Mouse (Mus musculus): ENCODE results near the gene Cryba4. TPM values are rescaled to one million over a fixed set of nuclear protein-coding genes. Genes with fewer than 3 reads are reported as not detected.
A peak's percentile ranks its signal among the peaks of the same experiment; 100 is the strongest.

Cryba4 gene
- total and polyA plus RNA-seq, 2 experiments from 2014 or later: 2.4 TPM; not detected in 1

DNA sequence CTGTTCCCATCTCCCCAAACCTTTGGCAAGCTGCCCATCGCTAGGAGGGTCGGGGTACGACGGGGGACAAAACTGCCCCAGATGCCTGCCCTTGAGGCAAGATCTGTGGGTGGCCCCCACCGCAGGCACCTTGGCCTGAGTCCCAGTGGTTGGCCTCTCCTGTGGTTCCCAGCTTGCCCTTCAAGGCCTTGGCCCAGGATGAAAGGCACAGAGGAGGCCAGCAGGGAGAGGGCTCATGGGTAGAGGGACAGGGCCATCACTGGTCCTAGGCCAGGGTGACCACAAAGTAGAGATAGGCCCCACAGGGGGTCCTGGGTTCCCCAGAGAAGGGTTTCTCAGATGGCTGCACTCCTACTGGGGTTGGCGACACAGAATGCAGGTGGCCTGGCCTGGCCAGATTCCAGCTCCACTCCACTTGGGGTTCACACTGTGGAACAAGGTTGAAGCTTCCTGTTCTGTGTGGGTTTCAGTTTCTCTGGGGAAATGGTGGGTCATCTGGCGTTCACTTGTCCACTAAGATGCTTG is 2.0 kb upstream of the Cryba4 start:
- H3K9ac ChIP-seq: no peak overlapping the region
- H3K4me3 ChIP-seq (ENCODE audit: low read depth, low read length): no peak overlapping the region
- H3K36me3 ChIP-seq (ENCODE audit: insufficient read depth): no peaks in the 10 kb centered on the region
- no peaks in the 10 kb centered on the region for H3K9me3 ChIP-seq (ENCODE audit: low read length)
- peak; percentile 59 for DNase-seq
- TF ChIP-seq CTCF (IDR thresholded peaks at IDR 0.05; ENCODE audit: low read depth): no peak
- ATAC-seq: peak; percentile 69
- H3K27ac ChIP-seq (ENCODE audit: low read depth, low read length): no peak overlapping the region
- 36% methylated on average over 7 of the region's 7 CpGs for WGBS
- H3K4me2 ChIP-seq (ENCODE audit: low read depth): no peak overlapping the region
- H3K4me1 ChIP-seq (ENCODE audit: insufficient read depth): peaks cover 3% of the 10 kb centered on the region; the same call in 1 of the 2 replicates
- H3K27me3 ChIP-seq (ENCODE audit: insufficient read depth, low read length): no peaks in the 10 kb centered on the region

DNA sequence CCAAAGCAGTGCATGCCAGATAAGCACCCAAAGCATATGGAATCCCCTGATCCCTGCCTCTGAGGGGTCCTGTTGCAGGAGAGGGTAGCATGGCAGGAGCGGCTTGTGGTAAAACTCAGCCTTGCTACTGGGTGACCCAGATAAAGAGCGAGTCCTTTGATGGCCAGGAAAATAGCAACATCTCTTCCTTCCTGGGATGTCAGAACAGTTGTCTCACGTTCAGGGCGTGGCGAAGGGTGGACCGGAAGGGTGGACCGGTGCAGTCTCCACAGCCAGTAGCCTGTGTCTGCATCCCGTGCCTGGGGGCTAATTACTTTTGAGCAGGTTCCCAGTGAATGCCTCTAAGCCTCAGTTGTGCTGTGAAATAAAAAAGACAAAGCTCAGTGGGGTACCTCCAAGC is 851 bp upstream of the Cryba4 start:
- WGBS: 16% methylated on average over 8 of the region's 8 CpGs
- H3K27me3 ChIP-seq (ENCODE audit: insufficient read depth, low read length): no peaks in the 10 kb centered on the region
- TF ChIP-seq CTCF (IDR thresholded peaks at IDR 0.05; ENCODE audit: low read depth): no peak
- no peak overlapping the region for H3K4me3 ChIP-seq (ENCODE audit: low read depth, low read length)
- H3K4me2 ChIP-seq (ENCODE audit: low read depth): no peak overlapping the region
- no peak overlapping the region for H3K9ac ChIP-seq
- H3K36me3 ChIP-seq (ENCODE audit: insufficient read depth): no peaks in the 10 kb centered on the region
- no peaks in the 10 kb centered on the region for H3K9me3 ChIP-seq (ENCODE audit: low read length)
- DNase-seq (no peak), ATAC-seq (no peak)
- no peak overlapping the region for H3K27ac ChIP-seq (ENCODE audit: low read depth, low read length)
- peaks cover 3% of the 10 kb centered on the region; the same call in 1 of the 2 replicates for H3K4me1 ChIP-seq (ENCODE audit: insufficient read depth)

DNA sequence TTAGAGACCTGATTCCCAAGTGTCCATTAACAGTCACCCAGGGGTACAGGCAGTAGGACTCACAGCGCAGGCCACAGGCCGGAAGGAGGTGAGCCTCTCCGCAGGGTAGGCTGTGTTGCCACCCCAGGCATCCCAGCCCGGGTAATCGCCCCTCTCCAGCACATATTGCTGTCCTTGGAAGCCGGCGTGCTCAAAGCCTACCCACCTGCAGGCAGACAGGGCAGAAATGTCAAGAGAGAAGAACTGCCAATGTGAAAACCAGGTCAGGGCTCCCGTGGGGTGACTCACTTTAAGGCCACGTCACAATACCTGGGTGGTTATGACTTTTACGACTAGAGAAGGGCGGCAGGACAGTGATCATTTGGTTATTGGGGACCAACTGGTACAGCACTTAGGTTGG is 3.2 kb downstream of the Cryba4 start:
- no peak for ATAC-seq
- Histone ChIP-seq H3K27ac (ENCODE audit: low read depth, low read length) (no peak overlapping the region), H3K4me3 (ENCODE audit: low read depth, low read length) (no peak overlapping the region), H3K9ac (no peak overlapping the region), H3K27me3 (ENCODE audit: insufficient read depth, low read length) (no peaks in the 10 kb centered on the region), H3K36me3 (ENCODE audit: insufficient read depth) (no peaks in the 10 kb centered on the region), H3K4me2 (ENCODE audit: low read depth) (no peak overlapping the region), H3K4me1 (ENCODE audit: insufficient read depth) (no peaks in the 10 kb centered on the region), H3K9me3 (ENCODE audit: low read length) (no peaks in the 10 kb centered on the region)
- no peak for DNase-seq
- 88% methylated on average over 11 of the region's 11 CpGs for WGBS
- TF ChIP-seq CTCF (IDR thresholded peaks at IDR 0.05; ENCODE audit: low read depth): no peak

DNA sequence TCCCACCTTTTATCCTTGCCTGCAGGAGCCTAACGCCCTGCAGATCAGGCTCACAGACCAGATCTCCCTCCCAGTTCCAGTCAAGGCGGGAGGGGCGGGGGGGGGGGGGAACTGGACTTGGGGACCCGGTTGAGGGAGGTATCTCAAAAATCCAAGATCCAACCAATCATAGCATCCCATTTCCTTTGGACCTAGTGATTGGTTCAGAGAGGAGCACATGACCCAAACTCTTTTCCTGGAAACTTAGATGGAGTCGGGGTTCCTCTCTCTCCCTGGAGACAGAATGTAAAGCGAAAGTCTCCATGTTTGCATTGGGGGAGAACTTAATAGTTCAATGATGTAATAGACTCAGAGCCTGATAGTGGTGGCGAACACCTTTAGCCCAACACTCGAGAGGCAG is 4.9 kb downstream of the Cryba4 start:
- DNase-seq: no peak
- Histone ChIP-seq H3K36me3 (ENCODE audit: insufficient read depth) (no peaks in the 10 kb centered on the region), H3K9ac (no peak overlapping the region), H3K27ac (ENCODE audit: low read depth, low read length) (no peak overlapping the region), H3K4me2 (ENCODE audit: low read depth) (no peak overlapping the region), H3K4me1 (ENCODE audit: insufficient read depth) (no peaks in the 10 kb centered on the region), H3K4me3 (ENCODE audit: low read depth, low read length) (no peak overlapping the region), H3K9me3 (ENCODE audit: low read length) (no peaks in the 10 kb centered on the region), H3K27me3 (ENCODE audit: insufficient read depth, low read length) (no peaks in the 10 kb centered on the region)
- 59% methylated on average over 7 of the region's 8 CpGs for WGBS
- no peak for ATAC-seq
- TF ChIP-seq CTCF (IDR thresholded peaks at IDR 0.05; ENCODE audit: low read depth): no peak

DNA sequence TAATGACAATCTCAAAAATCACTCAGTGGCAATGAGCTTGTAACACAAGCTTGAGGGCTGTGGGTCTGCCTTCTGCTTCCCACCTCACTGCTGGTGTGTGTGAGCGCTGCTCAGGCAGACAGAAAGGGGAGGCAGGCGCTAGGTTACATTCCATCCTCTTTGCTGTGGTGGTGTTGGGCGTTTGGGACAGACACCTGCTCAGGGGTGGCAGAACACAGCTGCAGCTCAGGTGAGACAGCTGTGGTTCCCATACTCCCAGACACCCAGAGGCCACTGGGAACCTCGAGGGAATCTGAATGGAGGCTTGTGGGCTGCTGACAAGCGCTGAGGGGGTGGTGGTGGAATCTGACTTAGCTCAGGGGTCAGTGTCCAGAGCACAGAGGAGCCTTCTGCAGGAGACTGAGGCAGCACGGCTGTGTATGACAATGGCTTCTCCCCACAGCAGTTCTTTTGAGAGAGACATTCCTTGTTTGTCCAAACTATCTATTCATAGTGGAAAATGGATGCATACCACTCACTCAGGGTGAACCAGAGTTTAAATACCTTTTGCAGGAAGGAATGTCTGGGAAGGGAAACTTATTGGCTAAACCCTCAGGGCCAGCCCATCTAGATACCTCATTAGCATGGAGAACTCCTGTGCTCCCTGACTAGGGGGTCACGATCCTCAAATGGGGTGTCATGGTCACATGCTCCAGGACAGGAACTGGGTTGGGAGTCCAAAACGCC is 7.3 kb downstream of the Cryba4 start:
- H3K9ac ChIP-seq: no peak overlapping the region
- no peaks in the 10 kb centered on the region for H3K27me3 ChIP-seq (ENCODE audit: insufficient read depth, low read length)
- H3K36me3 ChIP-seq (ENCODE audit: insufficient read depth): no peaks in the 10 kb centered on the region
- H3K27ac ChIP-seq (ENCODE audit: low read depth, low read length): no peak overlapping the region
- H3K4me3 ChIP-seq (ENCODE audit: low read depth, low read length): no peak overlapping the region
- H3K9me3 ChIP-seq (ENCODE audit: low read length): no peaks in the 10 kb centered on the region
- no peaks in the 10 kb centered on the region for H3K4me1 ChIP-seq (ENCODE audit: insufficient read depth)
- DNase-seq: no peak
- no peak overlapping the region for H3K4me2 ChIP-seq (ENCODE audit: low read depth)
- no peak for ATAC-seq
- 54% methylated on average over 8 of the region's 8 CpGs for WGBS
- no peak for TF ChIP-seq CTCF (IDR thresholded peaks at IDR 0.05; ENCODE audit: low read depth)

DNA sequence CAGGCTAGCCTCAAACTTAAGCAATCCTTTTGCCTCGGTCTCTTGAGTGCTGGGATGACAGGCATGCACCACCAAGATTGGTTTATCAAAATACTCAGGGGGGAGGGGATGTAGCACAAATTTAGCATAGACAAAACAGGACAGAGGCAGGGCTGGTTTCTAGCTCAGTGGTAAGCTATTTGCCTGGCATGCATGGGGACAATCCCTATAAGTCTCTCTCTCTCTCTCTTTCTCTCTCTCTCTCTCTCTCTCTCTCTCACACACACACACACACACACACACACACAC is 8.1 kb downstream of the Cryba4 start:
- Histone ChIP-seq H3K36me3 (ENCODE audit: insufficient read depth) (no peaks in the 10 kb centered on the region), H3K9ac (no peak overlapping the region), H3K27ac (ENCODE audit: low read depth, low read length) (no peak overlapping the region), H3K4me3 (ENCODE audit: low read depth, low read length) (no peak overlapping the region), H3K4me2 (ENCODE audit: low read depth) (no peak overlapping the region), H3K4me1 (ENCODE audit: insufficient read depth) (no peaks in the 10 kb centered on the region), H3K9me3 (ENCODE audit: low read length) (no peaks in the 10 kb centered on the region), H3K27me3 (ENCODE audit: insufficient read depth, low read length) (no peaks in the 10 kb centered on the region)
- 89% methylated on average over 1 of the region's 1 CpGs for WGBS
- DNase-seq (no peak), ATAC-seq (no peak)
- no peak for TF ChIP-seq CTCF (IDR thresholded peaks at IDR 0.05; ENCODE audit: low read depth)

DNA sequence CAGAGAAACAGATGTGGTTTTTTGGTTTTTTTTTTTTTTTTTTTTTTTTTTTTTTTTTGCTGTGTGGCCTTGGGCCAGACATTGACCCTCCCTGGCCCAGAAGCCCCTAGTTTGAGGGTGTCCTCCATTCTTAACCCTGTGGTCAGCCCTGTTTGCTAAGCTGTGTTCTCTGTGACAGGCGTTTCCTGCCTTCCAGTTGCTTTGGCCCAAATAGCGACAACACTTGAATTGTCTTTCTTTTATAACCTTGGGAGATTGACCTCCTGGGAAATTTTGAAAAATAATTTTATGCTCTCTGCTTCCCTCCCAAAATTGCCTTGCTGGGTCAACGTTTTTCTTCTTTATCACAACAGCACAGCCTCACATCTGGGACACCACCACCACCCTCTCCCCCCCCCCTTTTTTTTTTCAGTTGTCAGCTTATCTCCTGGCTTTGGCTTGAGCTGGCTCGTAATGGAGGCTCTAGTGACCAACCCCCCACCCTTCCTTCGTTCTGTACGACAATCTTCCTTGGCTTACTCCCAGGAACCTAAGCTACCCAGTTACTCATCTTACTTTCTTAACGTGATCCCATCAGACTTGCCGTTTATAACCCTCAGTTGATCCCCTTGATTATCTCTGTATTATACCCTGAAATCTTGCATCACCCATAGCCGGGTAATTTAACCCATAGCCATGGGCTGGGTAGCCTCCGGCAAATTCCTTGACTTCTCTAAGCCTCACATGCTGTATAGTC is 8.6 kb downstream of the Cryba4 start:
- WGBS: 69% methylated on average over 10 of the region's 10 CpGs
- H3K4me3 ChIP-seq (ENCODE audit: low read depth, low read length): no peak overlapping the region
- no peak overlapping the region for H3K27ac ChIP-seq (ENCODE audit: low read depth, low read length)
- ATAC-seq: no peak
- no peaks in the 10 kb centered on the region for H3K27me3 ChIP-seq (ENCODE audit: insufficient read depth, low read length)
- H3K4me1 ChIP-seq (ENCODE audit: insufficient read depth): no peaks in the 10 kb centered on the region
- no peak overlapping the region for H3K9ac ChIP-seq
- TF ChIP-seq CTCF (IDR thresholded peaks at IDR 0.05; ENCODE audit: low read depth): no peak
- H3K9me3 ChIP-seq (ENCODE audit: low read length): no peaks in the 10 kb centered on the region
- no peak overlapping the region for H3K4me2 ChIP-seq (ENCODE audit: low read depth)
- no peak for DNase-seq
- H3K36me3 ChIP-seq (ENCODE audit: insufficient read depth): no peaks in the 10 kb centered on the region
